Mouse (Mus musculus) spleen, postnatal 4 days (tissue): Measurements from ENCODE around the gene Wnt7b.

Experiments used
- DNase-seq, 2 experiments: peaks; one replicate each; pipeline ENCODE4 v3.0.0; 2022; ENCODE audit warnings: low spot score in 2 of 2

The Wnt7b gene

DNA sequence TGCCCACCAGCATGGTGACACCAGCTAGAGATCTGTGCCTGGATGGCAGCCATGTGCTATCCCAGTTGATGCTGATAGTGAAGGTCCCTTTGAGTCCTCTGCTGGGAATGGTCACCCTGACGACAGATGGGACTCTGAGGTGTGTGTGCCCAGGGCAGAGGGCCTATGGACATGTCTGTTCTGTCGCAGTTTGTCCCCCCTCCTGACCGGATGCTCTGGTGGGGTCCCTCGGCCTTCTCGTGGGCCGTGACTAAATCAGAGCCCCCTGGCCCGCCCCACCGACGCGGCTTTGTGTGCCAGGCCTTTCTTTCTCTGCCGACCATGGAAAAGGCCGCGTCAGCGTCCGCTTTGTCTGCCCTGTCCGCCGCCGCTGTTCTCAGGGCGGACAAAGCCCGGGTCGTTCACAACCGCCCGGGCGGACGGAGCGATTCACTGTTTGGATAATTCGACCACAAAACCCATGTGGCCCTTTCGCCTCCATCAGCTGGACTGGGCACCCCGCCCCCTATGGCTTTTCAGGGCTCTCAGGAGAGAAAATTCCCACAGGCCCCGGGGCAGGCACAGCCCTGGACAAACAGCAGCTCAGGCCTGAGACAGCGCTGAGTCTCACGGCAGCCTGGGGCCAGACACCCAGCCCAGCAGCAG lies 74.8 kb downstream of the Wnt7b start:
- DNase-seq: no peak

DNA sequence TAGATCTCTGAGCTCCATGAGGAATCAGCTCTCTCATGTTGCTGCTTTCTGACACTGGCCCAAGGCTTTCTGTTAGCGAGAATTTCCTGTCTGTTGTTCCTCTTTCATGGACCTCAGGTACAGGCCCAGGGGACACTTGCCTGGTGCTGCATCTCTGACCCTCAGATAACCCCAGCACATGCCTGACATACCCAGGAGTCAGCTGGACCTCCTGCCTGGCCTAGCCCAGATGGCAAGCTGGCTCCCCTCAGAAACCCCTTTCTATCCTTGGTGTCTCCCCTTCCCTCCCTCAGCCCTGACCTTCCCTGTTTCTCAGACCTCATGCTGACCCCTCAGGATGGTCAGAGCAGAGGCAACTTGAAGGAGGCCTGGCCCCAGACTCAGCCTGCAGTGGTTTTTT lies 75.6 kb downstream of the Wnt7b start:
- no peak for DNase-seq

DNA sequence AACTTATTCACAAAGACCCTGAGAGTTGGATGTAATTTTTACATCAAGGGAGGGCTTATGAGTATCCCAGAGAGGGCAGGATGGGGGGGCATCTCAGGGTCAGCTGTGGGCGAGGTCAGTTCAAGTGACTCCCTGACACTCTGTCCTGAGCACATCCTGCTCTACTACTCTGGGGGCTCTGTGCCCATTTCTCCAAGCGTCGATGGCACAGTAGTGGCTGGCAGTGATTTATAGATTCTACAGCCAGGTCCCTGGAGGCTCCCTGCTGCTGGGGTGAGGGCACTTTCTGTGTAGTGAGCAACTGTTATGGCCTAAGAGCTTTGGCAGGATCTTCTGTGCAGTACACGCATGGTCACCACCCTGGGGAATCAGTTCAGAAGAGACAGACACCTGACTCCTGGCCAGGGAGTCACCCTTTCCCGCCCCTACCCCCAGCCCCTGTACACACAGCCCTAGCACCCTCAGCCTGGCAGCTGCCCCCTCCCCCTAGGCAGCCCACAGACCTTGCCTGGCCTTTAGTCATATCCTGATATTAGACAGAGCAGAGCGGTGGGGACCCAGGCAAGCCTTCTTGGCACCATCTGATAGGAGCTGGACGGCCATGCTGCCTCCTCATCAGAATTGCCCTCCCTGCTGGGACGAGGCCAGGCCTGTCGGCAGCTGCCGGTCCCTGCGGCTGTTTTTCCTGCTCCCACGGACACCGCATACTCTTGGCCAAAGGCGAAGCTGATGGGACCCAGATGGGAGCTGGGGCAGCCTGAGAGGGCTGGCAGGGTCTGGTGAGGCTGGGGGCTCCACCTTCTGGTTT lies 77.0 kb downstream of the Wnt7b start:
- DNase-seq: no peak

DNA sequence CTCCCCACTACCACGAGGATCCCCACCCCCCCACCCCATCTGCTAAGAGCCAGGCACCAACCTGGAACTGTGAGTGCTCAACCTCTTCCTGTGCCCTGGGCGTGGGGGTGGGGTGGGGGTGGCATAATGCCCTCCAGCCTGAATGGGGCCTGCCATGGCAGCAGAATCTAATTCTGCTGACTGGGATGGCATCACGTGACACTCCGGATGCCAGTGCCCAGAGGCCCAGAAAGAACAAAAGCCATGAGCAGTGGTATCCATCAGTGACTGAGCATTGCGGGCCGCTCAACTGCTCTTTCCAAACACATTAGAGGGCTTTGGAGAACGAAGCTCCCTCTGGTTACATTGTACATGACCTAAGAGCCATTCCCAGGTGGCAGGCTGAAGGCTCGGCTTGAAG lies 79.1 kb downstream of the Wnt7b start, which contains the start of gene 7530416G11Rik:
Gene 7530416G11Rik (minus strand): TSS at position 101 of the 400 bp plus-strand sequence.
- no peak for DNase-seq

DNA sequence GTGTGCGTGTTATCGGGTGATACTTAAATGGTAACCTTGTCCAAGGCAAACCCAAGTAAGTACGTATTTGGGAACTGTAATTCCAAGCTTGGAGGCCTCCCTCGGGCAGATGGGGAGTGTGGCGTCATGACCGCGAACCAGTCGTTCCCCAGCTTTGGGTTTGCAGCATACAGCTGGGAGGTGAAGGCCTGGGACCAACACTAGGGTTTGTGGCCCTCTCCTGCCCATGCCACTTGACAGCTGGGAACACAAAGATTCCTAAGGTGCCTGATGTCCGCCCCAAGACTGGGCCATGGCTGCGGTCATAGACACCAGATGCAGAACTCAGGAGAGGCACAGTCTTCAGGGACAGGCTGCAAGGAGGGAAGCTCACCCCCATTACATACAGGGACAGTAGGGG lies 82.0 kb downstream of the Wnt7b start:
- DNase-seq: no peak

DNA sequence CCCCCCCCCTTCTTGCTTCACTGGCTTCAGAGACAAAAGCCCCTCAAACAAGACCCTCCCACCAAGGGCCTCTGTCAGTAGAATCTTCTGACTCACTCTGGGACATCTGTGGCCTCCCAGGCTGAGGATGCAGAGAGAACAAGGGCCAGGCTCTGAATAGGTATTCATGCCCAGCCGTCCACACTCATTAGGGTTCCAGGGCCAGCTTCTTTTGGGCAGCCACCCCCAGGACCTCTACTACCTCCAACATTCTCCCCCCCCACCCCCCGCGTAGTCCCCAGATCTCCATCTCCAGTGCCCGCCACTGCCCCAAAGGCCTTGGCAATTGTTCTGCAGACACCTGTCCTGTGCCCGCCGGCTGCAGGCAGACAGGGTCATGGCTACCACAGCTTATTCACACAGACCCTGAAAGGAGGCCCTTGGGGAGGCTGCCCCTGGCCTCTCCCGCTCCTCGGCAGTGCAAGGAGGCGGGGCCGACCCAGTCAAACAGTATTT lies 84.2 kb downstream of the Wnt7b start:
- DNase-seq: no peak

DNA sequence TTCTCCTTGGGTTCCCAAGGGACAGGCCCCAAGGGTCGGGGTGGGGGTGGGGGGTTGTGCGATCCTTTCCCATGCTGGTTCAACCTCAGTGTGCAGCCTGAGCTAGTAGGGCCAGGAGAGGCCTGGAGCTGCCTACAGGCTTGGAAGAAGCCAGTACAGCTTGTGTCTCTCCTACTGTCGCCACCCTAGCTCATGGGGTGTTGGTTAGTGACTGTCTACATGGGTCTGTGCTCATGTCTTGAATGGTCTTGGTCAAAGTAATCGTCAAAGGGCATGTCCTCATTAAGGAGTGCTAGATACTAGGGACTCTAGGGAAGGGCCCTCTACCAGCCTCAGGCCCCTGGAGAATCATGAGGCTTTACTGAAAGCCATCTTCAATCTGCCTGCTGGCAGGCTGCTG lies 84.7 kb downstream of the Wnt7b start:
- DNase-seq: no peak

DNA sequence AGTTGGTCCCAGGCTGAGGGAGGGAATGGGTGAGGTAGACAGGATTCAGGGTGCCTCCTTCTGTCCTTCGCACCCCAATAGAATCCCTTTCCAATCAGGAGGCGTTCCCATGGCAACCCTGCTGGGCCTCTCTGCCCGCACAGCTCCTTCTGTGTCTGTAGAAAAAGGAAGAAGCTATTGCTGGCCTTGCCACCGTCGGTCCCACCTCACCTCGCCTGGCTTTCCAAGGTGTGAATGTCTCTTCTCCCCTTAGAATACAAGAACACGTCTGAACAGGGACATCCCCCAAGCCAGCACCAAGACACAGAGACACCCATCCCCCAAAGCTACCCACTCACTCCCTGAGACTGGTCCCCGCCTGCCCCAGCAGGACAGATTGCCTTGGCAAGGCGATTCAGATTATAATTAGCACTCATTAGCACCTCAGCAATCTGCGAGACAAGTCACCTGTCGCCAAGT lies 88.1 kb downstream of the Wnt7b start:
- DNase-seq: no peak

DNA sequence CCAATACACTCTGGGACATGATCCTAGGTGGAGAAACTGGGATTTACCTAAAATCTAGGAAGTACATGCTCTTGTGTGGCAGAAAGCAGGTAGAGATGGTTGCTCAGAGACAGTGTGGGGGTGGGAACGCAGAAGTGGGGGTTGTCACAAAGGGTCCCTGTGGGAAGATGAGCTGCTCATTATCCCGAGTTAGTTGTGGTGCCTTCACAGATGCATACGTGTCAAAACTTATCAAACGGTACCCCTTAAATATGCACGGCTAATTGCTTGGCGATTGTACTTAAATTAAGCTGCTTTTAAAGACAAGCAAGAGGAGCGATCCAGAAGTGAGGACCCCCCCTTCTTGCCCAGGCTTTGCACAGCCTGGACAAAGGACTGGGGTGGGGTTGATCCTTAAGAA lies 92.5 kb downstream of the Wnt7b start:
- DNase-seq: no peak

DNA sequence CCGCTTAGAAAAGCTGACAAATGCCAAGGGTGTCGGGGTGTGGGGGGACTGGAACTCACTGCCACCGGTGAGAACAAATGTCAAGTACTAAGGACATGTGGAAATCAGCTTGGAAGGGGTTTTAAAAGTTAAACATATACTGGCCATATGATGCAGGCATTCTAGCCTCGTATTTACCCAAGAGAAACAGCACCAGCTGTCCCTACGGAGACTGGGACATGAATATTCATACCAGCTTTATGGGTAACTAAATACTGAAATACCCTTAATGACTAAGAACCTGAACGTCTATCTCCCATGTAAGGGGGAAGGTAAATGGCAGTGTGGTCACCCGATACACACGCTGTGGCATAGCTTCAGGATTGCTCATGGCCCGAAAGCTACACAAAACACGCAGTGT lies 93.4 kb downstream of the Wnt7b start:
- no peak for DNase-seq
